Mouse (Mus musculus): ENCODE results near the gene Il12a. TPM values are rescaled to one million over a fixed set of nuclear protein-coding genes. Genes with fewer than 3 reads are reported as not detected.
A peak's percentile ranks its signal among the peaks of the same experiment; 100 is the strongest.
"Not testable (repeated sequence)": the region's sequence is repeated elsewhere in the genome, so short reads cannot be mapped to it uniquely, and the experiment has no call there.

The Il12a gene
- polyA plus RNA-seq, 1 experiment from 2014 or later = not detected

- H3K4me2 ChIP-seq (replicated peaks) = no peak overlapping the region
- WGBS = 77% methylated on average over 1 of the region's 1 CpGs
- no peak overlapping the region for H3K27ac ChIP-seq
- no peaks in the 10 kb centered on the region for H3K36me3 ChIP-seq
- no peak overlapping the region for H3K4me3 ChIP-seq (replicated peaks)
- H3K27me3 ChIP-seq = no peaks in the 10 kb centered on the region
- H3K9ac ChIP-seq (replicated peaks) = no peak overlapping the region
- no peaks in the 10 kb centered on the region for H3K4me1 ChIP-seq (replicated peaks)
- H3K9me3 ChIP-seq = no peaks in the 10 kb centered on the region
- ATAC-seq = no peak
These were observed 20.0 kb downstream of the Il12a start for GRCm38 (mm10) chr3:68710436-68710835.

- Histone ChIP-seq H3K4me2 (replicated peaks) (no peak overlapping the region), H3K9ac (replicated peaks) (no peak overlapping the region), H3K27ac (no peak overlapping the region), H3K27me3 (no peaks in the 10 kb centered on the region), H3K36me3 (no peaks in the 10 kb centered on the region), H3K4me3 (replicated peaks) (no peak overlapping the region), H3K9me3 (no peaks in the 10 kb centered on the region), H3K4me1 (replicated peaks) (no peaks in the 10 kb centered on the region)
- WGBS = 91% methylated on average over 5 of the region's 5 CpGs
- no peak for ATAC-seq
These were observed 21.1 kb downstream of the Il12a start for GRCm38 (mm10) chr3:68711510-68711909.

GRCm38 (mm10) chr3:68713550-68713949 is 23.1 kb downstream of the Il12a start:
- Histone ChIP-seq H3K27ac (no peak overlapping the region), H3K4me2 (replicated peaks) (no peak overlapping the region), H3K4me3 (replicated peaks) (no peak overlapping the region), H3K9ac (replicated peaks) (no peak overlapping the region), H3K9me3 (no peaks in the 10 kb centered on the region), H3K36me3 (no peaks in the 10 kb centered on the region), H3K4me1 (replicated peaks) (no peaks in the 10 kb centered on the region), H3K27me3 (no peaks in the 10 kb centered on the region)
- 8% methylated on average over 7 of the region's 7 CpGs for WGBS
- ATAC-seq = no peak

- ATAC-seq; H3K4me3 ChIP-seq (replicated peaks); H3K36me3 ChIP-seq: not testable (repeated sequence)
These were observed 26.9 kb downstream of the Il12a start for GRCm38 (mm10) chr3:68717346-68717745.

GRCm38 (mm10) chr3:68719229-68719819 is 28.9 kb downstream of the Il12a start:
- 61% methylated on average over 8 of the region's 8 CpGs for WGBS
- H3K4me3 ChIP-seq (replicated peaks) = no peak overlapping the region
- no peak for ATAC-seq
- no peaks in the 10 kb centered on the region for H3K4me1 ChIP-seq (replicated peaks)
- H3K36me3 ChIP-seq = no peaks in the 10 kb centered on the region
- no peak overlapping the region for H3K27ac ChIP-seq
- no peak overlapping the region for H3K9ac ChIP-seq (replicated peaks)
- H3K4me2 ChIP-seq (replicated peaks) = no peak overlapping the region
- no peaks in the 10 kb centered on the region for H3K9me3 ChIP-seq
- no peaks in the 10 kb centered on the region for H3K27me3 ChIP-seq

More at GRCm38 (mm10) chr3:68717346-68717745, 26.9 kb downstream of the Il12a start:
- not testable (repeated sequence) for H3K9me3 ChIP-seq; H3K9ac ChIP-seq (replicated peaks); H3K27me3 ChIP-seq; H3K4me1 ChIP-seq (replicated peaks); H3K4me2 ChIP-seq (replicated peaks); H3K27ac ChIP-seq
- 44% methylated on average over 5 of the region's 5 CpGs for WGBS

GRCm38 (mm10) chr3:68720258-68720657 is 29.8 kb downstream of the Il12a start:
- Histone ChIP-seq H3K27me3 (no peaks in the 10 kb centered on the region), H3K4me2 (replicated peaks) (no peak overlapping the region), H3K4me3 (replicated peaks) (no peak overlapping the region), H3K27ac (no peak overlapping the region), H3K9ac (replicated peaks) (no peak overlapping the region), H3K36me3 (no peaks in the 10 kb centered on the region), H3K4me1 (replicated peaks) (no peaks in the 10 kb centered on the region), H3K9me3 (no peaks in the 10 kb centered on the region)
- 44% methylated on average over 13 of the region's 13 CpGs for WGBS
- peak; percentile 75 for ATAC-seq

GRCm38 (mm10) chr3:68741955-68742354 is 51.5 kb downstream of the Il12a start:
- Histone ChIP-seq H3K4me1 (replicated peaks) (no peaks in the 10 kb centered on the region), H3K9ac (replicated peaks) (no peak overlapping the region), H3K27me3 (no peaks in the 10 kb centered on the region), H3K36me3 (no peaks in the 10 kb centered on the region), H3K4me3 (replicated peaks) (no peak overlapping the region), H3K27ac (no peak overlapping the region), H3K9me3 (no peaks in the 10 kb centered on the region), H3K4me2 (replicated peaks) (no peak overlapping the region)
- 84% methylated on average over 7 of the region's 7 CpGs for WGBS
- ATAC-seq = no peak

GRCm38 (mm10) chr3:68742718-68743471 is 52.5 kb downstream of the Il12a start:
- H3K4me3 ChIP-seq (replicated peaks) = no peak overlapping the region
- WGBS = 83% methylated on average over 9 of the region's 9 CpGs
- H3K4me2 ChIP-seq (replicated peaks) = no peak overlapping the region
- no peaks in the 10 kb centered on the region for H3K27me3 ChIP-seq
- H3K36me3 ChIP-seq = no peaks in the 10 kb centered on the region
- no peaks in the 10 kb centered on the region for H3K9me3 ChIP-seq
- no peak overlapping the region for H3K9ac ChIP-seq (replicated peaks)
- no peak overlapping the region for H3K27ac ChIP-seq
- no peaks in the 10 kb centered on the region for H3K4me1 ChIP-seq (replicated peaks)
- no peak for ATAC-seq

GRCm38 (mm10) chr3:68743472-68743732 is 53.0 kb downstream of the Il12a start:
- H3K9ac ChIP-seq (replicated peaks) = no peak overlapping the region
- 68% methylated on average over 3 of the region's 3 CpGs for WGBS
- no peak overlapping the region for H3K4me2 ChIP-seq (replicated peaks)
- H3K27ac ChIP-seq = no peak overlapping the region
- H3K9me3 ChIP-seq = no peaks in the 10 kb centered on the region
- H3K4me3 ChIP-seq (replicated peaks) = no peak overlapping the region
- H3K27me3 ChIP-seq = no peaks in the 10 kb centered on the region
- ATAC-seq = no peak
- no peaks in the 10 kb centered on the region for H3K36me3 ChIP-seq
- H3K4me1 ChIP-seq (replicated peaks) = no peaks in the 10 kb centered on the region

GRCm38 (mm10) chr3:68744162-68744561 is 53.7 kb downstream of the Il12a start:
- H3K27me3 ChIP-seq = no peaks in the 10 kb centered on the region
- no peak overlapping the region for H3K9ac ChIP-seq (replicated peaks)
- 77% methylated on average over 1 of the region's 1 CpGs for WGBS

GRCm38 (mm10) chr3:68745033-68745432 is 54.6 kb downstream of the Il12a start:
- Histone ChIP-seq H3K9me3 (no peaks in the 10 kb centered on the region), H3K4me2 (replicated peaks) (no peak overlapping the region), H3K27me3 (no peaks in the 10 kb centered on the region), H3K4me1 (replicated peaks) (no peaks in the 10 kb centered on the region), H3K27ac (no peak overlapping the region), H3K36me3 (no peaks in the 10 kb centered on the region), H3K4me3 (replicated peaks) (no peak overlapping the region), H3K9ac (replicated peaks) (no peak overlapping the region)
- ATAC-seq = no peak
- WGBS = 85% methylated on average over 5 of the region's 5 CpGs

More at GRCm38 (mm10) chr3:68744162-68744561, 53.7 kb downstream of the Il12a start:
- no peaks in the 10 kb centered on the region for H3K36me3 ChIP-seq
- H3K4me1 ChIP-seq (replicated peaks) = no peaks in the 10 kb centered on the region
- H3K9me3 ChIP-seq = no peaks in the 10 kb centered on the region
- ATAC-seq = no peak
- H3K27ac ChIP-seq = no peak overlapping the region
- no peak overlapping the region for H3K4me2 ChIP-seq (replicated peaks)
- no peak overlapping the region for H3K4me3 ChIP-seq (replicated peaks)

- H3K27ac ChIP-seq; H3K9me3 ChIP-seq; H3K27me3 ChIP-seq; H3K36me3 ChIP-seq; ATAC-seq; H3K9ac ChIP-seq (replicated peaks); H3K4me3 ChIP-seq (replicated peaks); H3K4me2 ChIP-seq (replicated peaks); H3K4me1 ChIP-seq (replicated peaks): not testable (repeated sequence)
- WGBS = 79% methylated on average over 4 of the region's 4 CpGs
These were observed 55.8 kb downstream of the Il12a start for GRCm38 (mm10) chr3:68746282-68746681.
